Mouse (Mus musculus): ENCODE results near the gene Med21.

Gene Med21

GRCm38 (mm10) chr6:146640068-146640965, 2.0 kb upstream of the Med21 start:
- DNase-seq (ENCODE audit: low read depth) = no peak

DNA sequence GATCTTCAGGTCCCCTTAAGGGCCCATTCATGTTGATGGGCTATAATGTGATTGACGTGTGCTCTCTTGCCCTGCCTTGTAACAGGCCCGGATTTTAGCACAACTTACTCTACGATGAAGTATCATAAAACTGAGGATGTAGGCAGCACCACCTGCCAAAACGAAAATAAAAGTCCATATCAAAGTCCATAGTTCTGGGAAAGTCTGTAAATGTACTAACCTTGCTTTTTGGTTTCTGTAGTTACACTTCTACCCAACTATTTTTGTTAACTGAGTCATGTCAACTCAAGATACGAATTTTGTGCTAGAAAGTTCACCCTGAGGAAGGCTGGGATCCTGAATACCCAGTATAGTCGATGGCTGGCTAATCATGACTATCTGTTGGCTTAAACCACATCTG, 1.4 kb upstream of the Med21 start:
- DNase-seq (ENCODE audit: low read depth) = no peak

DNA sequence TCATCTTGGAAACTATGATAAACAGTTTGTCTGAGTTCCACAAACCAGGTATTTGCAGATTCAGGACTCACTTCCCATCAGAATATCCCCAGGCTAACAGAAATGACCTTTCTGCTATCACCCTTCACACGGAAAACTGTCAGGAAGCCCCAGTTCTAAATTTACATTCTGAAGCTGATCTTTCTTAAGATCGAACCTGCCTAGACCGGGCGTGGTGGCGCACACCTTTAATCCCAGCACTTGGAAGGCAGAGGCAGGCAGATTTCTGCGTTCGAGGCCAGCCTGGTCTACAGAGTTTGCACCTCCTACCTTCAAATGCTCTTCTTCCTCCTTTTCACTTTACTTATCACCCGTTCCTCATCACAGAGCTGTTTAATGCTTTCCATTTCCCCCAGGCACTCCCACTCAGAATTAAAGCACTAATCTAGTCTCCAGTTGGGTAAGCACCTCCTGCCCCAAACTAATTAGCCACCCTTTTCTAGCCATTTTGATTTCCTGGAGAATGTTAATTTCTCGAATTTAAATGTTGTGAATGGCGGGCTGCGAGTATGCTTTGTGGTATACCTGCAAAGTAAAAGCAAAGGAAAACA, 631 bp upstream of the Med21 start:
- DNase-seq (ENCODE audit: low read depth) = no peak

GRCm38 (mm10) chr6:146643184-146643570, 830 bp downstream of the Med21 start:
- DNase-seq (ENCODE audit: low read depth) = no peak

GRCm38 (mm10) chr6:146650013-146650412, 7.7 kb downstream of the Med21 start:
- DNase-seq (ENCODE audit: low read depth) = no peak

DNA sequence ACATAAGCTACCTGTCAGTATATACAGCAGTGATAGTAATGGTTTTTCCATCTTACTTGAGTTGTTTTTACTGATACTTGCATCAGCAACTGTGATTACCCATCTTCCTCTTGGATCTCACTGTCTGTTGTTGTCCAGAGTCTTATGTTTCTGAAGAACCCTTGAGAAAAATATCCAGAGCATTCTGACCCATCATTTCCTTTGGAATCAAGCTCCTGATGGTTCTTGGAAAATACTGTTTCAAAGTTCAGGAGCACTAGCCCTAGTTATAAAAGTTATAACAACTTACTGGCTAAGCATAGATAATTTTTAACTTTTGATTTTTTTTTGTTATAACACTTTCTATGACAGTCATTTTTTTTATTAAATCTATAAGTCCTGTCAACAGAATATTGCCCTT, 9.1 kb downstream of the Med21 start:
- no peak for DNase-seq (ENCODE audit: low read depth)

DNA sequence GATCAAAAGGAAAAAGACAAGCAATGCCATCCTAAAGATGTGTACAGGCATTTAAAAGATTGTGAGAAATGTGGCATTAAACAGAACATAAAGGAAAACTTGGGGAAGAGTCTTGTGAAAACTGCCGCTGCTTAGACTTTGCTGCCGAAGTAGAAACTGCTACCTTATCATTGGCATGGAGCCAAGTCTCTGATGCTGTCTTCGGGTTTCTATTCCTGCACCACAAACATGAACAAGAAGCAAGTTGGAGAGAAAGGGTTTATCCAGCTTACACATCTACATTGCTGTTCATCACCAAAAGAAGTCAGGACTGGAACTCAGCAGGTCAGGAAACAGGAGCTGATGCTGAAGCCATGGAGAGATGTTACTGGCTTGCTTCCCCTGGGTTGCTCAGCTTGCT, 10.8 kb downstream of the Med21 start:
- DNase-seq (ENCODE audit: low read depth) = no peak

GRCm38 (mm10) chr6:146660591-146660990, 18.2 kb downstream of the Med21 start:
- no peak for DNase-seq (ENCODE audit: low read depth)

DNA sequence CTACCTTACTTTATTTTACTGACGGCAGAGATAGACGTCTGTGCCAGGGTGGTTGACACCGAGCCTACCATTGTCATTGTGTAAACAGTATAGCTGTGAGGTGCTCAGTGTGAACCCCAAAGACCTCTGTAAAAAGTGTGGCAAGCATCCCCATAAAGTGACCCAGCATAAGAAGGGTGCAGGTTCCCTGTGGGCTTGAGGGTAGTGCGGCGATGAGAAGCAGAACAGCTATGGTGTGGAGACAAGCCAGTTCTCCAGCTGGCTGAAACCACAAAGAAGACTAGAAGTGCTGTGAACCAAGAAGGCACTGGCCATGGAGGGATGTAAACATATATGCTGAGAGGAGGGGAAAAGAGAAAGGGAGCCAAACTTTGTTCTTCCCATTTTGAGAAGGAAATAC, 19.3 kb downstream of the Med21 start:
- no peak for DNase-seq (ENCODE audit: low read depth)

- no peak for DNase-seq (ENCODE audit: low read depth)
Measured at GRCm38 (mm10) chr6:146662679-146663078, 20.3 kb downstream of the Med21 start.

GRCm38 (mm10) chr6:146664116-146664515, 21.8 kb downstream of the Med21 start:
- DNase-seq (ENCODE audit: low read depth) = no peak

DNA sequence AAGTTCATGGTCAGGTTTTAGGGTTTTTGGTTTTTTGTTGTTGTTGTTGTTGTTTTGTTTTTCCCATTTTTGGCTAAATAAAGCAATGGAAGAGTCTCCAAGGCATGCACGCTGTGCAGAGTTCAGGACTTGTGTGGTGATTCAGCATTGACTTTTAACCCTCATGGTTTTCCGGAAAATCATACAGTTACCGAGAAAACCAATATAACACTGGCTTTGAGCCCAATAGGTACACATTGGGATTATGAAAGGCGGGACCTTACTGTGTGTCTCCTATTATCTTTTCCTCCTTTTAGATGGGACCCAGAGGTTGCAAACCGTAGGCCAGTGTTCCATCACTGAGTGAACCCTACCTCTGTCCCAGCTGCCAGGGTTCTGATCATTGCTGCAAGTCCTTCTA, 22.6 kb downstream of the Med21 start:
- DNase-seq (ENCODE audit: low read depth) = no peak

GRCm38 (mm10) chr6:146665408-146665807, 23.1 kb downstream of the Med21 start:
- DNase-seq (ENCODE audit: low read depth) = no peak

DNA sequence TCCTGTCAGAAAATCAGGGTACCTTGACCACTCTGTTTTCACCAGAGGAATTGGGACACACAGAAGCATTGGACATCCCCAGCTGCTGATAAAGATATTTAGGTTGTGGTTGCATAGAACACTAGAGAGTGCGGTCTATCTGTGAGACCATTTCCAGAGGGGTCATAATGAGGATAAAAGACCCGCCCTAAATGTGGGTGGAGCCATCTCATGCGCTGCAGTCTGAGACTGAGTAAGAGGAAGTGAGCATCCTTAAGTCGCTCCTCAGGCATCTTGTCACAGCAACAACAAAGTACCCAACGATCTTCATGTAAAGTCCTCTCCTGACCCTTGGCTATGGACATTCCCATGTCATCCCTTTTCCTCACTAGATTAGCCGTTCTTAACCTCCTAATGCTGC, 24.5 kb downstream of the Med21 start:
- DNase-seq (ENCODE audit: low read depth) = no peak

GRCm38 (mm10) chr6:146668606-146669005, 26.3 kb downstream of the Med21 start:
- DNase-seq (ENCODE audit: low read depth) = no peak

GRCm38 (mm10) chr6:146670956-146671855, 28.9 kb downstream of the Med21 start:
- no peak for DNase-seq (ENCODE audit: low read depth)

DNA sequence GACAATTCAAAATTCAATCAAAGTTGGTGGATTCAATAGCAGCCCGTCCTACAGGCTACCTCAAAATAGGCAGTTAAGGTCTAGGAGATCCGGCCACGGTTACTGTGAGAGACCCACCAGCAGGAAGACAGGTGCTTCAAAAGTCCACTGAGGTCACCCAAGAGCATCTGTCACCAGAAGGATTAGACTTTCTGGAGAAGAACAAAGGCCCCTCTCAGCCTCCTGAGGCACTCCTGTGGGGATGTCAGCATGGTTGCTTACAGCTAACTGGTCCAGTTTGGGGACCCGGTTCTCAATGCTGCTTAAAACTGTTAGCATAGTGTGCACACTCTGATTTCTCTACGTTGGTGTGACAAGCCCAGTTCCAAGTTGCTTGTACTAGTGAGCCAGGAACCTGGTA, 29.8 kb downstream of the Med21 start:
- no peak for DNase-seq (ENCODE audit: low read depth)

GRCm38 (mm10) chr6:146673696-146674095, 31.3 kb downstream of the Med21 start:
- DNase-seq (ENCODE audit: low read depth) = no peak

- no peak for DNase-seq (ENCODE audit: low read depth)
Measured at GRCm38 (mm10) chr6:146674420-146674819, 32.1 kb downstream of the Med21 start.

DNA sequence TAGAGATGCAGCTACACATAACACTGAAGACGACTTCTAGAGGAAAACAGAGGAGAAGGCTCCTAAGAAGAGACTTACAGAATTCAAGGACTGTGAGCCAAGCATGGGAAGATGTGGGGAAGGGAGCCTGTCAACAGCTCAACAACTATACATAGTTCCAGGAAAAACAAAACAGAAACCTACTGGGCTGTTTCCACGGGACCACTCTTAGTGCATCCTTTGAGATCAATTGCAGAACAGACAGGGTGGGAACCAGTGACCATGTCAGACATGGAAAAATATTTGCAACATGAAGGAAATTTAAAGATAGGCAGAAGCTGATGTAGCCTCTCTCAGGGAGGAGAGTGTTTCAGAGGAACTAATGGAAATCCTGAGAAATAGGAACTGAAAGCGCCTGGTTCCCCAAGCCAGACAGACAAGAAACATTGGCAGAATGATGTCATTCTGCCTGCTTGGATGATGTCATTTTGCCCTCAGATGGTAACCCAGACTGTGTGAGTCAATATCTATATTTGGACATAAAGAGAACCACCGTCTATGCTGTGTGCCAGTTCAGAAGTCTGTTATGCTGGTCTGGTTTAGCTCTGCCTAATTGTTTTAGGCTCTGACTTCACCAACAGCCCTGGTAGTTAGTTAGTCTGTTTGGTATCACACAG, 32.7 kb downstream of the Med21 start:
- no peak for DNase-seq (ENCODE audit: low read depth)

DNA sequence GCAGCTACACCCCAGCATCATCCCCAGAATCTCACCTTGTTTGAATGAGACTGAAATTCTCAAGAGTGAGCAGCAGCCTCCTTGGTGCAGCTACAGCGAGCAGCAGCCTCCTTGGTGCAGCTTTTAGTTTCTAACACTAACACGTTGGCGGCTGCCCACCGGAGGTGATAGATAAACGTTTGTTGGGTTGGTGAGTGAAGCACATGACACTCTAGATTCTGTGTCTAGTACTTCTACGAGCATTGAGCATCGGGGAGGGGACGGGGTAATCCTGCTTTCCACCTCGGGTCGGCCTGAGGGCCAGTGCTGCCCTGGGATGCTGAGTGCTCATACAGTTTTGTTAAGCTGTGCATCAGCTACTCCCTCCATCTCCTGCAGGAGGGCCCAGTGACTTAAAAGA, 34.6 kb downstream of the Med21 start:
- no peak for DNase-seq (ENCODE audit: low read depth)
